Mouse (Mus musculus) cerebral cortex, adult 2 months (tissue): Measurements from ENCODE around the gene Gm27021.

Source experiments
- WGBS: fragments of 180-500 bp; shearing (Covaris S2); methylation state at CpG from one replicate; pipeline ENCODE4 v1.1.7; 2018; 5-methylcytosine and 5-hydroxymethylcytosine counted together

The Gm27021 gene

DNA sequence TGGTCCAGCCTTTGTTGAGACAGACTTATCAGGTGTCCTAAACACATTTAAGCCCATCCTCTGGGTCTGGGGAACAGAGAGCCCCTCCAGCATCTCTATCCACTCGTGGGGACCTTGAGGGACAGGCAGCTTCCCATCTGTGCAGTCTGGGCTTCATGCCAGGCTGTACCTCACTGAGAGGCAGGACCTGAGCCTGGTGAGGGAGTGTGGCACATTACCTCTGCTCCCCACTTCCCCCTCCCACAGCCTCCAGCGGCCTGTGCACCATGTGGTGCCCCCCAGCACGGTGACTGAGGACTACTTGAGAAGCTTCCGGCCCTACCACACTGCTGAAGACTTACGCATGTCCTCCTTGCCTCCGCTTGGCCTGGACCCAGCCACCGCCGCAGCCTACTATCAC lies 101.2 kb downstream of the Gm27021 start:
- 62% methylated on average over 8 of the region's 8 CpGs for WGBS

DNA sequence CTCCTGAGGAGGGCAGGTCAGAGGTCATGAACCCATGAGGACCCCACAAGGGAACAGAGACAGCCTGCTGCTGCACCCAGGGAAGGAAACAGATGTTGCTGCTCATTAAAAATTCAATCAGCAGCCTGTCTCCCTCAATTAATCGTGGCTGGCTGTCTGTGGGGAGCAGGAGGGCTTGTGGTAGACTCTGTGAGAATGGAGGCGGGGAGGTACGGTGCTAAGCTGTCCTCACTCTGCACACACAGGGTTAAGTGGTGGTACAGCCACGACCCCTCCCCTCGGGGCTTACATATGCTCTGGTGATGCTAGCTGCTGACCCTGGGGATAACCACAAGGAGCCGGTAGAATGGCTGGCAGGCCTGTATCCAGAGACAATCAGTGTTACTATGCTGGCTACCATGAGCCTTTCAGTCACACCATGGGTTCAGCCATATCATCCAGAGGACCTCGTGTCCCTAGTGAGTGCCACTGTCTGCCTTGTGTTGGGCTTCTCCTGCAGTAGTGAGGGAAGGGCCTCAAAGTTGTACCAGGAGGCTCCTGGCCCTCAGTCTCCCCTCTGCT lies 102.6 kb downstream of the Gm27021 start:
- WGBS, result 57% methylated on average over 7 of the region's 7 CpGs

DNA sequence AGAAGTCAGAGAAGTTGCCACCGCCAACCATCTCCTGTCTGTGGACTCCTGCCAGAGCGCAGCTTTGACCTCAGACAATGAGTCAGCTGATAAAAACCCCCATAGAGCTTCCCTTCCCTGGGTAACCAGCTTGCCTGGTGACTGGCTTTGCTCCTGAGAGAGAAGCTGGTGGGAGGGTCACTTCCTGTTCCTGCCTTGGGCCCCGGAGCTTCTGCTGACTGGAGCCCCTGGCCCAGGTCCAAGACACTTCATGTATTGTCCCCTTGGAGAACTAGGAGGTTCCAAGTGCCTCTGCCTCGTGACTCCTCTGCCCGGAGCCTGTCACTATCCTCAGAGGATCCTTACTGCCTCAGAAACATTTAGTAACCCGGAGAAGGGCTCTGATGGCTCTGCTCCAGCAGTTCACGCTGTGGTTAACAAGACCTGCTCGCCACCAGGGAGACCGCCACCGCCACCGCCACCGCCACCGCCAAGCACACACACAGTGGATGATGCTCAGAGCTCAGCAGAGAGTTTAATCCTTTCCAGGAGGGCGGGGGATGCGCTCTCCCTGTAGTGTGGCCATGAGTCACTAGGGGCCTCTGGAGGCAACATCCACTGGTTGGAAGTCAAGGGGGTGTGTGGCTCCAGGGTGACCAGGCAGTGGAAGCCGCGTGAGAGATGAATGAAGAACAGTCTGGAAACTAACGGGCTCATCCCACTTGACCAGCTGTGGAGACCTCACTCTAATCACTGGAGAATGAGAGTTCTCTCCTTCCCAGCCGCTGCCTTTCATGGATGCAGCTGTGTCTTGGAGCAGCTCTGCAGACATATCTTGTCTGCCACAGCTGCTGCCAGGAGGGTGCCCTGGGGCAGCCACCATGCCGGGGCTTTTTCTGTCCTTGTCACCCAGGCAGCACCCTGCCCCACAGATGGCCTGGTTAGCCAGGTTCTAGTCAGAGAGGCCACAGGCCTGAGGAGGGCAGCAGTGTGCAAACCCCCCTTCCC lies 103.7 kb downstream of the Gm27021 start:
- 18% methylated on average over 20 of the region's 20 CpGs for WGBS

DNA sequence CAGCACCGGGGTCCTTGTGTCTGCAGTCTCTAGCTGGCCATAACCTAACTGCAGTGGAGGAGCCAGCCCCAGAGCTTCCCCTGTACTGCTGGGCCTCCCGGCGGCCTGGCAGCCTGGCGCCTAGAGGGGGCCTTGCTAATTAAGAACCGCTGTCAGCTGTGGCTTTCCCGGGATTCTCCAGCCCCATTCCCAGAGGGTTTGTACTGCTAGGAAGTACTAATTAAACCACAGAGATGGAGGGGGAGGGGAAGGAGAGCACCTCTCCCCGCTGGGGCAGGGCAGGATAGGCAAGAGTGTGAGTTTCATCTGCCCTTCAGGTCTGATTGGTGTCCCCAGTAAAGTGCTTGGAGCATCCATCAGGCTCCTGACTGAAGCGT lies 104.5 kb downstream of the Gm27021 start:
- WGBS, result 48% methylated on average over 8 of the region's 8 CpGs

DNA sequence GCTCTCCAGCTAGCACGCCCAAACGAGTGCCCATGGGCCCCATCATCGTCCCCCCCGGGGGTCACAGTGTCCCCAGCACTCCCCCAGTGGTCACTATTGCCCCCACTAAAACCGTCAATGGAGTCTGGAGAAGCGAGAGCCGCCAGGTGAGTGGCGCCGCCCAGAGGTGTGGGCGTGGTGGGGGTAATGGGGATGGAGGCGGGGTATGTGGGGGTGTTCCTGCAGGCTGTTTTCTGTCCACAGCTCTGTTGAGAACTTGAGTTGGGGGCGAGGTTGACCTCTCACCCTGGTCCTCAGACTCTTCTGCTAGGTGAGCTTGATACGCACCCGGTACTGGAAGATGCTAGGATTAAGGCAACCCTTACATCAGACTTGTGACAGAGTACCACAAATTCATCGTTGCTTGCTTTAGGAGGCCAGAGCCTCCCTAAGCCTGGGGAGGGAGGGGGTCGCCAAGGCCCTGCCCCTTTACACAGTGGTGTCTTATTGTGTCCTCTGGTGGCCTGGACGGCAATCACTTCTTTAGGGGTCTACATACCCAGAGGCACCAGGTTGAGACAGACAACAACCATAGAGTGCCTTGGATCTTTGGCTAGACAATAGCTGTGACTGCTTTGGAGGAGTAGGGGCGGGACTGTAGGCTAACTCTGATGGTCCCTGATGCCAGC lies 105.1 kb downstream of the Gm27021 start:
- 83% methylated on average over 18 of the region's 18 CpGs for WGBS

DNA sequence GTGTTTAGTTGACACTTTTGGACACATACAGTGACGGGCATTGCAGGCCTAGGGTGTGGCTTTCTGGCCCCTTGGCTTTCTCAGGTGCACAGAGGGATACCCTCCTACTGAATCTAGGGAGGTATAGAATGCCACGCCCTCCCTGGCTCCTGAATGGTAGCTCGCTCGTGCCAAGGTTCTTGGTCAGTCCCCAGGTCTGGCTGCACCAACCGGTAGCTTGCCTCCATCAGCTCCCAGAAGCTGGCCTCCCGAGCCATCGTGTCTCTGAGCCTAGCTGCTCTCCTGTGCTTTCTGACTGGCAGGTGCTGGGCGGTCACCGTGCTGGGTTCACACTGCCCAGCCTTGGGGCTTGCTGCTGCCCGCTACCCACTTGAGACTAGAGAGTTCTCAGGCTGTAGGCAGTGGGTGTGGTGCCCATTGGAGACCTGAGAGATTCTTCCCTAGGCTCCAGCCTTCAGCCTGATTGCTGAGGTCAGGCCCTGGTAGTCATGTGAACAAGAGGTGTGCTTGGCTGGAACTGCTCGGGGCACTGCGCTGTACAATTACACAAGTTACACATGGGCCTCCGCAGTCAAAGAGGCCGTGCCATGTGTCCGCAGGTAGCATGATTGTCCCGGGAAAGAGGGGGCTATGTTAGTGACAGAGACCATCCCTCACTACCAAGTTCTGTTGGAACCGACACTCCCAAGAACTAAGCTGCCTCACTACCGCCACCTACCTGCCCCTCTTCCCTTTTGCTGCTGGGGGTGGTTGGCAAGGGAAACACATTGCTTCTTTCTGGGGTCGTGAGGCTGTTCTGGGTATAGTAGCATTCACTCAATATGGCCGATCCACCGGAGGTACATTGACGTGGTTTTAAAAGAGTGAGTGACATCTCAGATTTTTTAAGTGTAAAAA lies 106.1 kb downstream of the Gm27021 start:
- 79% methylated on average over 22 of the region's 22 CpGs for WGBS

DNA sequence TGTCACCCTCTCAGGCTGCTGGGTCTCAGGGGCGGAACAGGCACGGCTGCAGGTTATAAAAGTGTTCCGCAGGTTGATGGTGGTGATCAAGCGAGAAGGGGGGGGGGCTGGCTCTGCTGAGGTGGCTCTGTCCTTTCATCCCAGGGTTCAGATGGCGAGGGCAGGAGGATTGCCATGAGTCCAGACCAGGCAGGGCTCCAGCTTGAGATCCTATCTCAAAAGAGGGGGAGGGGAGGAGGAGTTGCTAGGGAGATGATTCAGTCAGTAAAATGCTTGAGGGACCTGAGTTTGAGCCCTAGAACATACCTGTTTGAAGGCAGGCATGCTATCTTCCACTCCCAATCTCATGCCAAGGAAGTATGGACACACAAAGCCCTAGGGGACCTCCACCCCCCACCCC lies 107.3 kb downstream of the Gm27021 start:
- WGBS, result 91% methylated on average over 5 of the region's 5 CpGs

DNA sequence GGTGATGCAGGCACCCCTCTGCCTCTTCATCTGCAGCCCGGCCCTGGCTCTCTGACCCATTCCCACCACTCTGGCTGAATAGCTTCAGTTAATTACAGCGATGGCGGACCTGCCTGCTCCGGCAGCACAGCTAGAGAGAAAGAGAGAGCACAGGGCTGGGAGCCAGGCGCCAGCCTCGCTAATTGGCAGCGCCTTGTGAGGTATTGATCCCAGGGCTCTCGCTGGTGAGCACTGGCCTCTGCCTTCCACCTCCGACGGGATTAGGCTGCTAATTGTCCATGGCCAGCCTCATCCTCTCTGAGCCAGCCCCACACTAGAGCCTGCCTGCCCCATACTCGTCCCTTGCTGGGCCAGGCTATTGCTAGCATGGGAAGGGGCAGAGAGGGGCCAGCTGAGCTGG lies 108.2 kb downstream of the Gm27021 start:
- 68% methylated on average over 11 of the region's 11 CpGs for WGBS
